Mouse (Mus musculus) lung, embryonic 14.5 days (tissue): ENCODE data around the gene Dph1. TPM values are rescaled to one million over a fixed set of nuclear protein-coding genes. Genes with fewer than 3 reads are reported as not detected.

Source experiments
- ATAC-seq: fragments of 200-750 bp; cut with Nextera tagmentation; 2 replicates; pipeline ENCODE4 v1.8.0; 2017; ENCODE audit warnings: mild to moderate bottlenecking, moderate TSS enrichment, moderate library complexity; ENCODE audit not compliant: insufficient read depth
- DNase-seq: peaks from one replicate; pipeline ENCODE4 v3.0.0-alpha.2; 2015
- H3K27ac ChIP-seq: fragments of 300-500 bp; sonication (generic); 2 replicates; pipeline ENCODE4 v1.5.1; 2014; ENCODE audit warnings: low read depth, mild to moderate bottlenecking, moderate library complexity
- H3K27me3 ChIP-seq: fragments of 300-500 bp; sonication (generic); 2 replicates; pipeline ENCODE4 v1.6.1; 2014; ENCODE audit warnings: low read length, control low read depth; ENCODE audit not compliant: insufficient read depth
- H3K36me3 ChIP-seq: fragments of 300-500 bp; sonication (generic); 2 replicates; pipeline ENCODE4 v1.6.1; 2014; ENCODE audit warnings: control low read depth; ENCODE audit not compliant: insufficient read depth
- H3K4me1 ChIP-seq: fragments of 300-500 bp; sonication (generic); 2 replicates; pipeline ENCODE4 v1.6.1; 2014; ENCODE audit warnings: antibody characterized with exemption, control low read depth; ENCODE audit not compliant: insufficient read depth
- H3K4me2 ChIP-seq: fragments of 300-500 bp; sonication (generic); 2 replicates; pipeline ENCODE4 v1.6.1; 2014; ENCODE audit warnings: mild to moderate bottlenecking
- H3K4me3 ChIP-seq: fragments of 300-500 bp; sonication (generic); 2 replicates; pipeline ENCODE4 v1.5.1; 2014; ENCODE audit warnings: low read depth, low read length
- H3K9ac ChIP-seq: fragments of 300-500 bp; sonication (generic); 2 replicates; pipeline ENCODE4 v1.6.1; 2014
- H3K9me3 ChIP-seq: fragments of 300-500 bp; sonication (generic); 2 replicates; pipeline ENCODE4 v1.6.1; 2016; ENCODE audit warnings: low read depth, low read length, control low read depth
- CTCF ChIP-seq: IDR thresholded peaks from 2 replicates; pipeline ENCODE4 v1.5.1; 2016; ENCODE audit warnings: antibody characterized with exemption, low read depth
- WGBS: fragments of 180-500 bp; shearing (Covaris S2); extraction: QIAGEN DNeasy Blood & Tissue Kit; methylation state at CpG from one replicate; pipeline ENCODE4 v1.1.7; 2014; 5-methylcytosine and 5-hydroxymethylcytosine counted together
- polyA plus RNA-seq: library from polyadenylated mRNA; unstranded; fragments of >200 nt; fragmentation: Nextera tagmentation; extraction: Ambion mirVana; gene quantifications from 2 replicates; pipeline ENCODE4 v1.2.1, GENCODE M21; 2014

Gene Dph1
- polyA plus RNA-seq: 25.0 and 26.5 TPM in 2 replicates

GRCm38 (mm10) chr11:75190905-75191441 is at the start of gene Dph1:
TSS of gene Dph1 (minus strand) at chr11:75191241.
- ATAC-seq: no peak
- TF ChIP-seq CTCF: no peak
- Histone ChIP-seq H3K27ac (no peak within 1 kb of the TSS), H3K4me2 (peak within 1 kb of the TSS; percentile 80), H3K9ac (peak within 1 kb of the TSS; percentile 63), H3K4me1 (peaks cover 9% of the 10 kb centered on the region), H3K27me3 (peaks cover 32% of the 10 kb centered on the region), H3K9me3 (no peaks in the 10 kb centered on the region), H3K36me3 (no peaks in the 10 kb centered on the region), H3K4me3 (peak within 1 kb of the TSS; percentile 79)
- WGBS: 59% methylated on average over 5 of the region's 5 CpGs
- DNase-seq: no peak

GRCm38 (mm10) chr11:75240158-75240934 is 49.3 kb upstream of the Dph1 start:
- Histone ChIP-seq H3K4me1 (peaks cover 5% of the 10 kb centered on the region; the same call in 1 of the 2 replicates), H3K9me3 (no peaks in the 10 kb centered on the region), H3K27me3 (no peaks in the 10 kb centered on the region), H3K4me3 (no peak overlapping the region), H3K4me2 (no peak overlapping the region), H3K9ac (no peak overlapping the region), H3K27ac (peak overlapping the region; percentile 19; the same call in 1 of the 2 replicates), H3K36me3 (no peaks in the 10 kb centered on the region)
- no peak for TF ChIP-seq CTCF
- ATAC-seq (no peak), DNase-seq (peak; percentile 47)
- 40% methylated on average over 13 of the region's 13 CpGs for WGBS

GRCm38 (mm10) chr11:75234745-75235144 is 43.7 kb upstream of the Dph1 start:
- no peak for TF ChIP-seq CTCF
- H3K27ac ChIP-seq: no peak overlapping the region
- H3K27me3 ChIP-seq: peaks cover 4% of the 10 kb centered on the region; the same call in 1 of the 2 replicates
- 8% methylated on average over 16 of the region's 16 CpGs for WGBS
- H3K4me2 ChIP-seq: peak overlapping the region; percentile 36
- ATAC-seq (peak; percentile 52; the same call in 1 of the 2 replicates), DNase-seq (peak; percentile 55)
- H3K9me3 ChIP-seq: no peaks in the 10 kb centered on the region
- no peaks in the 10 kb centered on the region for H3K36me3 ChIP-seq
- no peak overlapping the region for H3K9ac ChIP-seq
- no peaks in the 10 kb centered on the region for H3K4me1 ChIP-seq
- no peak overlapping the region for H3K4me3 ChIP-seq

- Histone ChIP-seq H3K27me3 (peaks cover 4% of the 10 kb centered on the region; the same call in 1 of the 2 replicates), H3K27ac (no peak overlapping the region), H3K36me3 (no peaks in the 10 kb centered on the region), H3K4me3 (no peak overlapping the region), H3K4me2 (no peak overlapping the region), H3K9me3 (no peaks in the 10 kb centered on the region), H3K9ac (no peak overlapping the region), H3K4me1 (no peaks in the 10 kb centered on the region)
- WGBS: 69% methylated on average over 4 of the region's 4 CpGs
- TF ChIP-seq CTCF: no peak
- no peak for ATAC-seq
- no peak for DNase-seq
Observed at GRCm38 (mm10) chr11:75232434-75232833, 41.4 kb upstream of the Dph1 start.

- H3K4me2 ChIP-seq: no peak overlapping the region
- DNase-seq (peak; percentile 78), ATAC-seq (no peak)
- no peaks in the 10 kb centered on the region for H3K9me3 ChIP-seq
- peak; percentile 76 for TF ChIP-seq CTCF
- no peaks in the 10 kb centered on the region for H3K36me3 ChIP-seq
- 11% methylated on average over 7 of the region's 7 CpGs for WGBS
- no peak overlapping the region for H3K27ac ChIP-seq
- H3K9ac ChIP-seq: no peak overlapping the region
- H3K27me3 ChIP-seq: peaks cover 4% of the 10 kb centered on the region; the same call in 1 of the 2 replicates
- no peak overlapping the region for H3K4me3 ChIP-seq
- no peaks in the 10 kb centered on the region for H3K4me1 ChIP-seq
Observed at GRCm38 (mm10) chr11:75231756-75232155, 40.7 kb upstream of the Dph1 start.

- no peak overlapping the region for H3K27ac ChIP-seq
- H3K4me3 ChIP-seq: no peak overlapping the region
- H3K36me3 ChIP-seq: no peaks in the 10 kb centered on the region
- H3K27me3 ChIP-seq: peaks cover 4% of the 10 kb centered on the region; the same call in 1 of the 2 replicates
- TF ChIP-seq CTCF: no peak
- H3K4me2 ChIP-seq: no peak overlapping the region
- no peaks in the 10 kb centered on the region for H3K4me1 ChIP-seq
- ATAC-seq (no peak), DNase-seq (no peak)
- H3K9me3 ChIP-seq: no peaks in the 10 kb centered on the region
- H3K9ac ChIP-seq: no peak overlapping the region
- 91% methylated on average over 6 of the region's 6 CpGs for WGBS
Observed at GRCm38 (mm10) chr11:75230272-75230760, 39.3 kb upstream of the Dph1 start.

- Histone ChIP-seq H3K4me3 (no peak overlapping the region), H3K27me3 (no peaks in the 10 kb centered on the region), H3K36me3 (no peaks in the 10 kb centered on the region), H3K9ac (no peak overlapping the region), H3K4me2 (no peak overlapping the region), H3K9me3 (no peaks in the 10 kb centered on the region), H3K27ac (no peak overlapping the region), H3K4me1 (no peaks in the 10 kb centered on the region)
- no peak for DNase-seq
- no peak for TF ChIP-seq CTCF
- ATAC-seq: no peak
- 59% methylated on average over 6 of the region's 6 CpGs for WGBS
Observed at GRCm38 (mm10) chr11:75229289-75229688, 38.2 kb upstream of the Dph1 start.
